Mouse (Mus musculus): ENCODE data around the gene Sephs2.

DNA sequence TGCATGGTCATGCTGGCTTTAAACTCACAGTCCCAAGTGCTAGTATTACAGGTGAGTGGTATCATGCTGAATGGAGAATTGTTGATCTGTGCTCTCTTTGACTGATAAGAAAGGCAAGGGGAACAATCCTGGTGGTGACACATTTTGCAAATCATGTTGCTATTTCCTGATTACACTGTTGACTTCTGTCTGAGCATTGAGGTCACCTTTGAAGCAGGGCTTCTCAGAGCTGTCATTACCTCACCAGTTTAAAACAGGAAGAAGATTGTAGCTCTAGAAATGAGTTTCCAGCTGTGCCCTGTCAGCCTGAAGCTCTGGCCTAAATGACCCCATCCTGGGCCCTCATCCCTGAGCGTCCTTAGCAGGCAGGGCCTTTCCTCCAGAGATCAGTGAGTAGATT, 14.1 kb upstream of the Sephs2 start:
- TF ChIP-seq POLR2A (IDR thresholded peaks at IDR 0.05; ENCODE audit: low read depth, low read length) (no peak), CTCF (IDR thresholded peaks at IDR 0.05; ENCODE audit: extremely low read depth, insufficient read length, insufficient replicate concordance, low read depth, low read length) (no peak)

Measured in small intestine, adult 2 months (tissue).